Mouse (Mus musculus) brain, adult 2 months (tissue): Measurements from ENCODE around the gene Mob1a.

ENCODE experiments used
- DNase-seq: peaks from one replicate; pipeline ENCODE4 v3.0.0; 2011; ENCODE audit warnings: low read depth, low spot score

The Mob1a gene

DNA sequence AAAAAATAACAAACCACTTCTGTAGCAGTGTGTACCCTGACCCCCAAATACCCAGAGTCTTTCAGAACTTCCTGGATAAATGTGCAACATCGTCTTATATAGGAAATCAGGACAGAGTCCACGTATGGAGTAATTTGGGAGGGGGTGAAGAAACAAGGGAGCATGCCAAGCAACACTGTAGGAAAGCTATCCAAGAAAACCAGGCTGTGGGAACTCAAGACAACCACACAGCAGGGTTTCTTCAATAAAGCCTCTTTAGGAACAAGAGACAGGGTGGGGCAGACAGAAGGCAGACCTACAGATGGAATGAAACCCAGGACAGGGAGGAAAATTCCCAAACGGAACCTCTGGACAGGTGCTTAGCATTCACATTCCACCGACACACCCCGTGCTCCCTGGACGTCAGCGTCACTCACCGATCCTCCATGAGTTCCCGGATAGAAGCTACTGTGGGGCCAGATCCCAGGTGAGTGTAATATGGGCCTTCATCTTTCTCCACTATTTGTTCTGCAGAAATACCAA is 59.8 kb downstream of the Mob1a start:
- no peak for DNase-seq

DNA sequence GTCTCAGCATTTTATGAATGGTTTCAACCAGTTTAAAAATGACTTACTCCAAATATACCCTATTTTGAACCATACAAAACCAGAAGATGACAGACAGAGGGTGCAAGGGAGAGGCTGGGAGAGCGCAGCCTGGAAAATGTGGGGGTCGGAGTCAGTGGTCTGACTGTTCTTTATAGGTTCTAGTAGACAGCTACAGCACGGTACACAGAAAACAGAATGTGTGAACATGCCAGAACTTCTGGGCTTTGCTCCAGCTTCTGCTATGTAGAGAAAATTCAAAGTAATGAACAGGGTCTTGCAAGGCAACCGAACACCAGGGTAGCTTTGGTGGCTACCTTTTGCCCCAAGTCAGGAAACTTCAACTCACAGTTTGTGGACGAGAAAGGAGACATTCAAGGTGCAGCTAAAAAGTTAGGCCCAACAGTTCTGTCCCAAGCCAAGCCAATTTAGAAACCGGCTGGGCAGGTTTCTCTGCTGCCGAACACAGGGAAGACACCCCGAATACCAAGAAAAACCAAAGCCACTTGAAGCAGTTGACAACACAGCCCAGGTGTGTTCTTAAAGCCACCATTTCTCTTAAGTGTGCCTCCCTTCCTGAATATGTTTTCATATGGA is 66.5 kb downstream of the Mob1a start:
- DNase-seq: peak; percentile 69
